Mouse (Mus musculus) left cerebral cortex, postnatal 4 days (tissue): ENCODE measurements at regions not wholly inside any gene's neighbourhood (a gene's known extent, or its start where the extent isn't known, plus 50 kb on each side); places are given as distances from the start of the nearest gene placed in this dataset.

ENCODE experiments used
- DNase-seq: peaks from one replicate; pipeline ENCODE4 v3.0.0-alpha.2; 2022
- intact Hi-C: fragments of 180-260 bp; cut with DNase I; formaldehyde crosslinking; loops from one replicate; pipeline ENCODE4 v1.15.1; 2025

DNA sequence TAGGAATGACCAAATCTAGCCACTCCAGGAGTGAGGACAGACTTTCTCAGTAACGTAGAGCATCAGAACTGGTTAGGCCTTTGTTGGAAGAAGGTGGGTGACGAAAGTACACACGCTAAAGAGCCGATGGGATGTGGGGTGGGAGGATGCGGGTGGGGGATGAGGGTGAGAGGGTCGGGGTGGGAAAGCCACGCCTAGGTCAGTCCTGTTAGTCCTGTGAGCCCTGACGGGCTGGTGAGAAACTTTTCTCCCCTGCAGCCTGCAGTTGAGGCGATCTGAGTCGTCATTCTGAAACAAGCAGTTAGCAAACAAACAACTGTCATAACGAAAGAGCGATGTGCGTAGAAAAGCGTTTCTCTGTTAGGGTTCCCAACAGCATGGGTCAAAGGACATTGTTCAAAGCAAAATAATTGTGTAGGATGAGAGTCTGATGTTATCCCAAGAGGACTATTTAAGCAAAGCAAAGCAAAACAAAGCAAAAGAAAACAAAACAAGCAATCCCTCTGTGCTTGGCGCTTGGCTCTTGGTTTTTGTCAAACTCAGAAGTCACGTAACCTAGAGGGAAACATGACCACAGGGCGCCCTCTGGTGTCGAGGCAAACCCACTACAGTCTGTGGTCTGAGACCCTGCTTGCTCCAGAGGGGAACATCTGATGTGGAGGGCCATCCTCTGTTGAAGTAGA lies 240.2 kb upstream of the Cxcr4 start:
- DNase-seq: peak; percentile 87
- intact Hi-C loops: no loop called here

DNA sequence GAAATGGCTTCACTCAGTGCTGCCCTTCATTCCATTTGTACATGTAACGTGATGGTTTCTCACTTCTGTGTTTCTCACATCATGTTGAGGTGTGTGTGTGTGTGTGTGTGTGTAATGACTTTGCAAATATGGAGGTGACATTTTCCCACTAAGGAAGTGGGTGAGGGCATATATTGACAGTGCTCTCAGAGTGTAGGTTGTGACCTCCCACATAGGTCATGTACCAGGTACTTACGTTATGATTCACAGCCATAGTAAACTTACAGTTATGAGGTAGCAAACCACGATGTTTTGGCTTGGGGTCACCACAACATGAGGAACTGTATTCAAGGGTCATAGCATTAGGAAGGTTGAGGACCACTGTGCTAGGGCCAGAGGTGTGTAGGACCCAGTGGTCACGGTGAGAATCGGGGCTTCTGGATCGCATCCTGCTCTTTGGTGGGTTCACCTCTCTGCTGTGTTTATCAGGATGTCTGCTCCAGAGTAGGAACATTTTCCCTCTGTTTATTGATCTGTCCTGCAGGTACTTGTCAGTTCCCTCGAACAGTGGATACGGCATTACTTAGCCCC lies 238.7 kb upstream of the Cxcr4 start:
- intact Hi-C loops: no loop called here
- DNase-seq: no peak

DNA sequence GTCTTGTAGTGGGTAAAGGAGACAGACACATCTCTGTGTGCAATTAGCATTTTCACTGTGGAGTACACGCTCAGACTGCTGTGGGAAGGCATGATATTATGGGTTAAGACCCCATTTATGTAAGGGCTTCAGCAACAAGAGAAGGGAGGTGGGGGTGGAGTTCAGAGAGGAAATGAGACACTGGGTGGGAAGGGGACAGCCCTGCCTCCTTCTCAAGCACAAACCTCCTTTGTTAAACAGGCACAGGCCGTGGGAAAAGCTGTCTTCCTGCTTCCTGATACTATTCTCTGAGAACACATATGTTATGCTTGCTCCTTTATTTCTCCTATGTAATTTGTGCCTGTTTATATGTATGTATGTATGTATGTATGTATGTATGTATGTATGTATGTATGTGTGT lies 237.4 kb upstream of the Cxcr4 start:
- intact Hi-C loops: no loop called here
- no peak for DNase-seq

DNA sequence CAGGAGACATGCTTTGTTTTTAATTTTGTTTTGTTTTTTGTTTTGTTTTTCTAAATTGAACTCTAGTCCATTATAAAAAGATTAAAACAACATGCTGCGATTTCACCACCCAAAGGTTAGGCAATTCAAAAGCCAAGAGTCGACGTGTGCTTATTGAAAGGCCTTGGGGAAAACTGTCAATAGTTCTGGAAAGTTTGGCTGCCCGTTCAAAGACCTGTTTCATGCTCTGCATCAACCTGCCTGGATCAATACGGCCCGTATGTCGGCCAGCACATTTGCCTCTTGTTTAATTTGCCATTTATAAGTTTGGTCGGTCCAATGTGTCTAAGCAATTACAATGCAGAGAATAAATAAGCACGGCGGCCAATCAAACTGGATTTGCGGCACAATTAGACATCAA lies 234.3 kb upstream of the Cxcr4 start:
- intact Hi-C loops: no loop called here
- DNase-seq: no peak

DNA sequence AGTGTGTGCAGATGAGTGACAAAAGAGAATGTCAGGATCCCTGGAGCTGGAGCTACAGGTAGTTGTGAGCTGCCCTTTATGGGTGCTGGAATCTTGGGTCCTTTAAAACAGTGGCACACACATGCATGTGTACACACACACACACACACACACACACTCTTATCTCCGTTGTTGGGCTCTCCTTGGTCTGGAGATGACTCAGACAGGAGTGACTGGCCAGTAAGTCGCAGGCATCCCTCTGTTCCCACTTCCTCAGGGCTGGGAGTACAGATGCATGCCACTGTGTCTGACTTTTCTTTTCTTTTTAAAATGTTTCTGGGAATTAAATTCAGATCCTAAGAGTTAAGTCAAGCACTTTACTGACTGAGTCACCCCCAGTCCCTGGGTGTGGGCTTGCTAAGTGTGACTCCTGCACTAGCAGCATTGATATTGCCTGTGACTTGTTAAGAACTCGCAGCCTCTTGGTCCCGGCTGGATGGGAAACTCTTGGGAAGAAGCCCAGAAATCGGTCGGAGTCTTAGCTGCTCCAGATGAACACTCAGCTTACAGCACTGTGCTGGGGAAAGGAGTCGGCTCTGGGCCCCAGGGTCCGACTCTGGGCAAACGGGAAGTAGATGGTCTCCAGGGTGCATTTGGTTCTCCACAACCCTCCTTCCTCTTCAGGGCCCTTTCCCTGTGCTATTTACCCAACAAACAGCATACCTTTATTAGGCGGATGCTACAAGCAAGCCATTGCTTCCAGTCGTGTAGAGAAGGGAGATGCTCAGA lies 233.0 kb upstream of the Cxcr4 start:
- DNase-seq: peak; percentile 47
- intact Hi-C loops: loop anchor here (5.0 kb wide), 1 partner anchor 453 kb away; no protein-coding TSS in a partner anchor

DNA sequence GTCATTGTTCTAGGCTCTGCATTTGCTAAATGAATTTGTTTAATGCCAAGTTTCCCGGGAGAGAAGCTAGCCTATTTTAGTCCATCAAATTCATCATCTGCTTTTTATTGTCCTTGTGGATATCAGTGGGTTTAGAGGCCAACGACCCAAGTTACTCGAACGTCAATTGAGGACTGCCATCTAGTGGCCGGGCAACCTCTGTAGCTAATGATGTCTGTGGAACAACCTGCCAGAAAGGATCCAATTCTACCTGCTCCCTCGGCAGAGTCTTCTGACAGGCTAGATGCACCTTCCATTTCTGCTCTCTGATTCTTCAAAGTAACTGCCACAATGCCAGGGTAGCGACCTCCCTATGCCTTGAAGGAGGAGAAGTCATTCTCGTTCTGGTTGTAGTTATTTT lies 232.1 kb upstream of the Cxcr4 start:
- intact Hi-C loops: loop anchor here (5.0 kb wide), 1 partner anchor 452 kb away; no protein-coding TSS in a partner anchor

DNA sequence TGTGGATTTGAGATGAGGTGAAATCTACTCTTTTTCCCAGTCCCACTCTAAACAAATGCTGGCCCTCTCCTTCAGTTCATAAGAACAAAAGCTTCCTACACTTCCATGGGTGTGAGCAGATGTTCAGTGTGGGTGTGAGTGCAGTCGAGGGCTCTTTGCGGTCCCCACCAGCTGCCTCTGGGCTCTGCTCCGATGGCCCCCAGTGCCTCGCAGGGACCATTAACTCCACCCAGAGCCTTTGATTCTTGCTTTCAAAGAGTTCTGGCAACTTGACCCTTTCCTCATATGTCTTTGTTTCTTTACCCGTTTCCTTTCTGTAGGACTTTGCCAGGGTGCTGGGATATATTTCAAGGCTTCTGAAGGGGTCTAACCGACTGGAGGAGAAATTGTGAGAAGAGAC lies 229.9 kb upstream of the Cxcr4 start:
- intact Hi-C loops: loop anchor here (5.0 kb wide), 1 partner anchor 450 kb away; no protein-coding TSS in a partner anchor
- DNase-seq: no peak

More for the DNA sequence above, 232.1 kb upstream of the Cxcr4 start:
- DNase-seq: peak; percentile 86

DNA sequence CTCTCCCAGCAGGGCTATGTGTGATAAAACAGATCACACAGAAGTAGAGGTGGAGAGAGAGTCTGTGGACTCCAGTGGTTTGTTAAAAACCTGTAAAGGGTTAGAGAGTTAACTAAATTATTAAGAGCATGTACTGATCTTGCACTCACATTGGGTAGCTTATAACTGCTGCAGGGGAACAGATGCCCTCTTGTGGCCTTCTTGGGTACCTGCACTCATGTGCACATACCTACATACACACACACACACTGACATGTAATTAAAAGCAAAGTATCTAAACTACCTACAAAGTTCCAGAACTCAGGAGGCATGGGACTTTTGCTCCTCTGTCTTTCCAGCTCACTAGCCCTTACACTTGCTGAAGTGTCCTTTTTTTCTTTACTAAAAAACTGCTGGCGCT lies 228.4 kb upstream of the Cxcr4 start:
- intact Hi-C loops: loop anchor here (5.0 kb wide), 1 partner anchor 448 kb away; no protein-coding TSS in a partner anchor
- DNase-seq: no peak

DNA sequence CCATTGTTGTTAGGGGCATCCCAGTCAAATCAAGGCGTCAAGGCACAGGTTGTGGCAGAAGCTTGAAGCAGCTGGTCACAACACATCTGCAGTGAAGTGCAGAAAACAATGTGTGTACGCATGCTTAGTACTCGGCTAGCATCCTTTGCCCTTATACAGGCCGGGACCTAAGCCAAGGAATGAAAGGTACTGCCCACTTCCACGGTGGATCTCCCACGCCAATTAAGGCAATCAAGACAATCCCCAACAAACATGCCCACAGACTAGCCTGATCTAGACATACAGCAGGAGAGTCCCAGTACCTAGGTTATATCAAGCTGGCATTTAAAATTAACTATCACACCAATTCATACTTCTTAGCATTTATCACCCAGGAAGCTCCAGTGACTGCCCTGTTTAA lies 227.5 kb upstream of the Cxcr4 start:
- intact Hi-C loops: loop anchor here (5.0 kb wide), 1 partner anchor 447 kb away; no protein-coding TSS in a partner anchor
- no peak for DNase-seq

DNA sequence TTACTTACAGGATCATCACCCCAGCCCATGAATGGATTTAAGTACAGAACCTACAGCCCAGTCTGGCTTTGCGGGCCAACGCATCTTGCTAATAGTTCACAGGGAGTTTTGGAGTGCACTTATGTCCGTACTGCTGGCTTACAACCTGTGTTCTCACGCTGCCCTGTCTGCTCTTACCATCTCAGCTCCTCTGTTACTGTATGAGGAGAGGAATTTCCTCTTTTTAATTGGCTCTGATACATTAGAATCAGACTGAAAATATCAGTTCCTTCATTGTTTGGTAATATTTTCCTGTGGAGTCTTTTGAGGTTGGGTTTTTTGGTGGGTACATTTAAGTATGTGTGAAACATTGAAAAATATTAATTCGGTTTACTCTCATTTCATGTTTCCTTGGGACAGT lies 221.3 kb upstream of the Cxcr4 start:
- intact Hi-C loops: no loop called here
- DNase-seq: no peak

DNA sequence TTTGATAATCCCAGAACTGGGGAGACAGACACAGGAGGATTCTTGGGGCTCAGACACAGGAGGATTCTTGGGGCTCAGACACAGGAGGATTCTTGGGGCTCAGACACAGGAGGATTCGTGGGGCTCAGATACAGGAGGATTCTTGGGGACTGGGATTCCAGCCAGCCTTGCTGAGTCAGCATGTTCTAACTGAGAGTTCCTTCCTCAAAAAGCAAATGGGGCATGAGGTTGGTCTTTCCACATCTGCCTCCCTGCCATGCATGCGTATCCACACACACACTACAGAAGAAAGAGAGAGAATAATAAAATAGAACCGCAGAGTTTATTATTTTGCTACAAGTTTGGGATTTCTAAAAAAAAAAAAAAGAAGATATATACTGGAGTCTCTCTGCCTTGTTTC lies 218.8 kb upstream of the Cxcr4 start:
- no peak for DNase-seq
- intact Hi-C loops: no loop called here

DNA sequence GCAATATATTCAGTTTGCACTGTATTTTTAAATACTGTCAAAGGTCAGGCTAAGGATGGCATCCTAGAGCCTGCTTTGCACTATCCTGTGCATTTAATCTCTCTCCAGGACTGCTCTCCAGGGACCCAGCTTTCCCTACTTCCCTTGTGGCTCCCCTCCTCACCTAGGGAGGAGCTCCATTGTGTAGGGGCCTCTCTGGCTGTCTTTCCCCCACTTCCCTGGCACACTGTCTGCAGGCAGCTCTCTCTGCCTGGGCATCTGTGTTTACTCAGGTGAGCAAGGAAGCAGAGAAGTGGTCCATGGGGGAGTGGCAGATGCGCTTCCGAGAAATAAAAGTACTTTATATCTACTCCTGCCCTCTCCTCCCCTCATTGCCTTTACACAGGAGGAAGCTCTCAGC lies 218.0 kb upstream of the Cxcr4 start:
- intact Hi-C loops: no loop called here
- no peak for DNase-seq

DNA sequence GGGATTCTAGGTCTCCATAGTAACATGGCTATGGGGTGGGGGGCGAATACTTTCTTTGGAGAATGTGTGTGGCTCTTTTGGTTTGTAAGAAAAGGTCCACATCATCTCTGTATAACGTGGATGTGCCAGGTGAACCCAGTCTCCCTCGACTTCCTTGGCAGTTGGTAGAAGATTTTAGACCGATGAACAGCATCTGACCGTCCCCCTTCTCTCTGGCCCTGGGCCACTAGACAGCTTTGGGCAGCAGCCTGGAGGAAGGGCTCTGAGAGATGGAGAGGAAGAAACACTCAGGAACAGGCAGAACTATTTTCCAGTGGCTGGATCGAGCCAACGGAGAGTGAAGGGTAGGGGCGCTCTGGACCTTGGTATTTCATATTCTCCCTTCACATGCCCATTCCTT lies 217.5 kb upstream of the Cxcr4 start:
- no peak for DNase-seq

DNA sequence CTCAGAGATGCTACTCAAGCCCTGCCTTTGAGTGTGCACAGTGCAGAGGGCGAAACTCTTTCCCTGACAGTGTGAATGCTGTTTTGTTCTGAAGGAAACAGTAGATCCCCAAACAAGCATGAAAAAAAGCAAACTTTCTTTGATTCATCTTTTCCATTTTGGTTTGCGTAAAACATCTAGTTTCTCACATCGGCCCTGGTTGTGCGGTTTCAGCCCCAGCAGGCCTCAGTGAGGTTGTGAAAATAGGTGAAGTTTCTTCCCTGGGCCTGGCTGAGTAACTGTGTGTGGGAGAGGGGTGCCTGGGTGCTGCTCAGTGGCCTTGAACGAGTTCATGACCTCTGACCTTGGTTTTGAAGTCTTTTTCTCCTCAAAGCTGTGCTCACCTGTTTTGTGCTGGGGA lies 216.5 kb upstream of the Cxcr4 start:
- no peak for DNase-seq
- intact Hi-C loops: no loop called here

More for the DNA sequence above, 217.5 kb upstream of the Cxcr4 start:
- intact Hi-C loops: no loop called here

DNA sequence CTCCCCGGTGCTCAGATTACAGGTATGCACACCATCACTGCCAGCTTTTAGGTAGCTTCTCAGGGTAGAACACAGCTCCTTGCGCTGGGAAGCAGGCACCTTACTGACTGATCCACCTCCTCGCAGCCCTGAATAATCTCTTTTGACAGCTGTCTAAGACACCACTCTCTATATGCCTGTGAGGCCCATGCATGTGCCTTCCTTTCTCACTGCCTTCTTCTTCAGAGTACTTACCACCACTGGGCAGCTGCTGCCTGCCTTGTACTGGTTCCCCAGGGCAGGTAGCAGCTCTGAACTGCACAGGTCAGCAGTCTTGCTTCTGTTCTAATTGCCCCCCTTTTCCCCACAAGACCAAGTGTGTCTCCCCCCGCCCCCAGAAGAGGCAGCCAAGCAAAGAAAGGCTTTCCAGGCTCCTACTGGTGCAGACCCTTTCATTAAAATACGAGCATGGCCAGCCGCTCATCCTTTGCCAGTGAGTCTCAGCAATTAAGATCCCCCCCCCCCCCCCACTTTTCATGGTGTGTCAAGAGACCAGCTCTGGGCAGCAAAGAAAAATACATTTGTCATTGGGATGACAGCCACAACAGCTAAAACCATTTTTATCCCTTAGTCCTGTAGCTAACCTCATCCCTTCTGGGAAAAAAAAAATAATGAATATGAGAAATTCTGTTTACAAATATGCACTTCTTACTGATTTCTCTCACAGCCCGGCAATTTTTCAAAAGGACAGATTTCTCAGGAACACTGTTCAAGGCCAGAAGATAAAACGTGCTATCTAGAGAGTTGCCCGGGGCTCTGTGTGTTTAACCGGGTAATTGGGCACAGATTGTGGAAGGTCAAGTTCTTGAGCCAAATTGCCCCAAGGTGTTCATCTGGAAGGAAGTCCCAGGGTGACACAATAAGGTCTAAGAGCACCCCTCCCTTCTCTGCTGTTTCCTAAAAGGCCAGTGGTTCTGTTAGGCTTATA lies 213.9 kb upstream of the Cxcr4 start:
- DNase-seq: peak; percentile 39

DNA sequence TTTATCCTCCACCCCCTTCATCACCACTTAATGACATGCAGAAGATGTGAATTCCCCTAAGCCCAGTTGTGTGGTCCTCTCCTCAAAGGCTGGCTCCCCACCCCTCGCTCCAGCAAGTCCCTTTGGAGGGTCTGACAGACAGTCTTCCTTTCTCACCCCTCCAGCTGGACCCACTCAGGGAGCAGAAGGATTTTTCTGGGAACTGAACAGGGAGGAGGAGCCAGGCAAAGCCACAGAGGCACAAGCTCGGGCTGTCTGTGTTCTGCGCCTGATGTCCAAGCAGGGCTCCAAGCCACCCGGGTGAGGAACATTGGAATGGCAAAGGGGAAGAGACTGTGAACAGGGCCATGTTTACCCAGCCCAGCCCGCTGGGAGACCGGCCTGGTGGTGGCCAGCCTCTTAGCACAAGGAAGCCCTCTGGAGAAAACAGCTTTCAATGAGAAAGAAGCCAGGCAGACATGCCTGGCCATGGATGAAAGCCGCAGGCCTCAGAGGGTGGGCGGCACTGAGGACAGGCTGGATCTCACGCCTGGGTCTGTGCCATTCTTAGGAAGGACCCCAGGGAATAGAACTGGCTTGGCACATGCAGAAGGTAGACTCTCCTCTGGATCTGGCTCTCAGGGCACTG lies 211.5 kb upstream of the Cxcr4 start:
- DNase-seq: peak; percentile 78
- intact Hi-C loops: no loop called here

More for the DNA sequence above, 213.9 kb upstream of the Cxcr4 start:
- intact Hi-C loops: no loop called here

DNA sequence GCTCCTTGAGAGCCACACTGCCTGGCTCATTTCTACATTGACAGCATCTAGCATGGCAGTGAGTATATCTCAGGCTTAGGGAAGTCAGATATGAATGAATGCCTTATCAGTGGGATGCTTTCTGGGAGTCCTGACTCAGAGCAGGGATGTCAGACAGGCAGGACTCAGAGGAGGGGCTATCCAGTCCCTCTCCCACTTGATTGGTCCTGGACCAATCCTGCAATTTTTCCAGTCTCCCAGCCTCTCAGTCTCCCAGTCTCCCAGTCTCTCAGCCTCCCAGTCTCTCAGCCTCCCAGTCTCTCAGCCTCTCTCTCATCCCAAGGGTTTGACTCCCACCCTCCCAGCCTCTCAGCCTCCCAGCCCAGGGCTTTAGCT lies 211.0 kb upstream of the Cxcr4 start:
- intact Hi-C loops: no loop called here
- DNase-seq: no peak

DNA sequence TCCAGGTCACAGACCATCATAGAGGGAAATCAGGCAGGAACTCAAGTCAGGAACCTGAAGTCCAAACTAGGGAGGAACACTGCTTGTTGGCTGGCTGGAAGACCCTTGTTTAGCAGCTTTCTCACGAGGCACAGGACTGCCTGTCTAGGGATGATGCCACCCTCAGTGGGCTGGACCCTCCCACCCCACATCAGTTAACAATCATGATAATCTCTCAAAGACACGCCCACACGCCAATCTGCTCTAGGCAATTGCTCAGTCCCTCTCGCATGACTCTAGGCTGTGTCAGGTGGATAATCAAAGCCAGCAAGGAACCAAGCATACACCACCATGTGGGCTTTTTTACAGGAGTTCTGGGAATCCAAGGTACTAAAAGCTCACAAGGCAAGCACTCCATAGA lies 206.6 kb upstream of the Cxcr4 start:
- DNase-seq: no peak
- intact Hi-C loops: no loop called here

DNA sequence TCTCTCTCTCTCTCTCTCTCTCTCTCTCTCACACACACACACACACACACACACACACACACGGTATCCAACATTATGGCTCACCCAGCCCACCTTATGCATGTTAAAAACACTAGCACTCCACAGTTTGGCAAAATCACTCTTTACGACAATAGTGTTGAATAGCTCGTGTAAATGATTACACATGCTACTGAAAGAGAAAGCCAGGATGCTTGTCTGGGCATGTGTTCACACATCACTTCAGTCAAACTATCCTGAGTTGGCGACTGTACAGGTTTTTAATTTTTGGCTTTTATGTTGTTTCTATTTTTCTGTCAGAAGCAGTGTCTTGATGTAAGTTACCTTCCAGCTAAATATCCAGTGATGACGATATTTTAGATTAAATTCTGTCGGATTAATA lies 203.6 kb upstream of the Cxcr4 start:
- intact Hi-C loops: no loop called here
- DNase-seq: no peak

DNA sequence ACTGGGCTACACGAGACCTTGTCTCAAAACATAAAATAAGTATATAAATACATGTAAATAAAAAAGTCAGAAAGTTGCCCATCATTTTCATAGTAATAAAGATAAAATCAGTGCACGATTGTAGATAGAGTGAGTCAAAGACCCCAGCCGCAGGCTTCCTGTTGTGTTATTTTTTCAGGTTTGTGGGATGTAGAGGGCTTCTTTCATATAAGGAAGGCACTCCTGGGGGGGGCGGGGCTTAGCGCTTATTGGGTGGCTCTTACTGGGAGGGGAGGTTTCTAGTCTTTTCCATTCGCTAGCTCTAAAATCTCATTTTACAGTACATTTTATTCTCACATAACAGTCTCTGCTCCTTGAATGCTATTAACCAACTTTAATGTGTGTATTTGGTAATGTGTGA lies 198.8 kb upstream of the Cxcr4 start:
- no peak for DNase-seq
- intact Hi-C loops: no loop called here
